Mouse (Mus musculus) telencephalon, adult 2 months (tissue): ENCODE measurements around the gene Hrh2.

ENCODE experiments used
- DNase-seq: peaks from one replicate; pipeline ENCODE4 v3.0.0-alpha.2; 2011; ENCODE audit warnings: low read depth, low spot score

Gene Hrh2

DNA sequence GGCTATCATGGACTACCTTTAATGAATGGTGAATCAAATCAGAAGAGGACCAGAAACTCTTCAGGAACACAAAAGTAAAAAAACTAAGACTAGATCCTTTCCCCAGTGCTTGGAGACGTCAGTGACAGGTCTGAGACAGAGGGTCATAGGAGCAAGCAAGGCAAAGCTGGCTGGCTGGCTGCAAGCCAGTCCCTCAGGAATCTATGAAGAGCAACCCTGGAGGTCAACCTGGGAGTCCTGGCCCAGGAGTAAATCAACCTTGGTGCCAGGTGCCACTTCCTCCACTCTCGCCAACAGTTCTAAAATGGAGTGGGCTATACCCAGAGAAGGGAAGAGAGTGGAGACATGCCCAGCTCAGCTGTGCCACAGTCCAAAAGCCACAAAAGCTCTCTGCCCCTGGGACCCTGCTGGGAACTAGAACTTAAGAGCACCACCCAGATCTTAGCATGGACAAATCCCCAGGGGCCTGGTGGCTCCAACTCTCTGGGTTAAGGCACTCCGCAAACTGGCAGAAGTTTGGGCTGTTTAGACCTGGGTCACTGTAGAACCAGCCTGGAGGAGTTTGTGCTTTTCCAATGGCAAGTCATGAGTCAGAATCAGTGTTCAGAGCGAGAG is 15.4 kb upstream of the Hrh2 start:
- DNase-seq, result no peak

- no peak for DNase-seq
These were observed 14.6 kb upstream of the Hrh2 start for GRCm38 (mm10) chr13:54177346-54177745.

GRCm38 (mm10) chr13:54178647-54179046 is 13.3 kb upstream of the Hrh2 start:
- no peak for DNase-seq

GRCm38 (mm10) chr13:54179971-54180370 is 12.0 kb upstream of the Hrh2 start:
- no peak for DNase-seq

DNA sequence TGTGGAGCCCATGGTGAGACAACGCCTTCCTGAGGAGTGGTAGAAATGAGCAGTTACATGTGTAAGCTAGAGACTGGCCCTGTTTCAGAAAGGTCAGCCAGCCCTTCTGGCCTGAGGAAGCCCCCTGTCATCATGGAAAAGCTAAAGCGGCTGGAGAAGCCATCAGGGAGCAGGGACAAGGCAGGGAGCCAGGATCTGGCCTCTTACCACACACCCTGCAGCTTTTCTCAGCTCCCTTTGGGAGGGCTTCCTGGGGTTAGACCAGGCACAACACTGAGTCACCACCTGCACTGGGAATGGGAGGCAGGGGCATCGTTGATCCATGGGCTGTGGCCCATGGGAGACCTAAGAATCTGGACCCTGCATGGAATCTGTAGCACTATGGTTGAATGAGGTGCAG is 11.5 kb upstream of the Hrh2 start:
- DNase-seq, result no peak

GRCm38 (mm10) chr13:54181318-54181717 is 10.6 kb upstream of the Hrh2 start:
- DNase-seq, result no peak

GRCm38 (mm10) chr13:54181947-54182346 is 10.0 kb upstream of the Hrh2 start:
- no peak for DNase-seq

DNA sequence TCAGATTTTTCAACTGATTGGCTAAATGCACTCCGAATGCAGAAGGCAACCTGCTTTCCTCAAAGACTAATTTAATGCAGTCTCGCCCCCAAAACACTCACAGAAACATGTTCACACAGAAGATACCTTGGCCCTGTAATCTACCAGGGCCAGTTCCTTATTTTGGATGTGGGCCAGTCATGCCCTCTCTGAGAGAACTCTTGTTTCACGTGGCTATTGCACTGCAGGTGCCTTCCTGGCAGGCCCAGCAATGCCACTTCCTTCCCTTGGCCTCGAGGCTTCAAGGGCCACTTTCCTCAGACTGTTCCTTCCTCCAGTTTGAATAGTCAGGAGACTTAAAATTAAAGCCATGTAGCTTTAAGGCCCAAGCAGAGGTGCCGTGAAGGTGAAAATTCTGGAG is 5.5 kb upstream of the Hrh2 start:
- no peak for DNase-seq

DNA sequence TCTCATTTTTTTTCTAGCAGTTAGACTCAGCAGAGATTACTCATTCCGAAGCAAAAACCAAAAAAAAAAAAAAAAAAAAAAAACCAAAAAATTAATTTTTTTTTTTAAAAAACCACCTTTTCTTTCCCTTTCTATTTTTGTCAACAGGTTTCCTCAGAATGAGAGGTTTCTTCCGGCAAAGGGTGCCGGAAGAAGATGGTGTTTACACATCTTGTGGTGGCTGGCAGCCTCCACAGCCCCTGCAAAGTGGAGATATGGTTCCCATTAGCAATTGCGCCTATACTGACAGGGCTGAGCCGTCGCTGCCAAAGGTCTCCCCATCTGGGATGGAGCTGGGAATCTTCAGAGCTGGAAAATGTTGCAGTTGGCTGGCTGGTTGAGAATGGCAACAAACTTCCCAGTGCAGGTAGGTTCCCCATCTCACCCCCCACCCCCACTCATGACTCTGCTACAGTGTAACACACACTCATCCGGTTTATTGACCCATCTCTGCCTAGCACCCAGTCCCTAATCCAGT is 3.7 kb upstream of the Hrh2 start:
- no peak for DNase-seq

GRCm38 (mm10) chr13:54189896-54190295 is 2.0 kb upstream of the Hrh2 start:
- DNase-seq, result no peak

GRCm38 (mm10) chr13:54191181-54191580 is 748 bp upstream of the Hrh2 start:
- no peak for DNase-seq

DNA sequence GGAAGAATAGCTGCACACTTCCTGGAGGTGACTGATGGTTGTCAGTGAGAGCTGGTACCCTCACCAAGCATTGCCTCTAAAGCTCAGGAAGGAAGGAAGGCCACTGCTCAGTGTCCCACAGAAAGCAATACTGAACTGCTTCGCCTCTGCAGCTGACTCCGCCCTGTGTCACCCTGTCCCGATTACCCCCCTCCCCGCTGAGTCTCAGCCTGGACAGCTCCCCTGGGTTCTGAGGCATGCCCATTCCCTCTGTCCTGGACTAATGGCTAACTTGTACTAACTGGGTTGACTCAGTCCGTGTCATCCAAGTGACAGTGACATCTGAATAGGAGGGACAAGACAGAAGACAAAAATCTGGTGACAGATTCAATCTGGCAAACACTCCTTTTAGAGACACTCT is 1.7 kb downstream of the Hrh2 start:
- DNase-seq, result no peak

- no peak for DNase-seq
These were observed 7.1 kb downstream of the Hrh2 start for GRCm38 (mm10) chr13:54199000-54199399.

DNA sequence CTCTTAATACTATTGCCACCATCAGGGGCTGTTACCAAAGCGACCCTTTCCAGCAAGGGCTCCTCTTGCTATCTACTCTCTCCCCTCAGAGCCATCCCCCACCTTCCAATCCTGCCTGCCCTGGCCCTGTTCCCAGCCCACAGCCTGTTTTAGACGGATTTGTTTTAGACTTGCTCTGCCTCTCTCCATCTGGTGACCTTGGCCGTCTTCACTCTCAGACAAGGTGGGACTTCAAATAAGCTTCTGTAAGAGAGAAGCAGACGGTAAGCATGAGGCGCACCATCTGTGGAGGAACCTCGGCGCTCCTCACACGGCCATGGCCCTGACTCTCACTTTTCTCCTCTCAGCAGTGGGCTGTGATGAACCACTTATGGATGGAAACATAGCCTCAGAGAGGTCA is 10.5 kb downstream of the Hrh2 start:
- no peak for DNase-seq

GRCm38 (mm10) chr13:54203419-54203818 is 11.5 kb downstream of the Hrh2 start:
- DNase-seq, result no peak

DNA sequence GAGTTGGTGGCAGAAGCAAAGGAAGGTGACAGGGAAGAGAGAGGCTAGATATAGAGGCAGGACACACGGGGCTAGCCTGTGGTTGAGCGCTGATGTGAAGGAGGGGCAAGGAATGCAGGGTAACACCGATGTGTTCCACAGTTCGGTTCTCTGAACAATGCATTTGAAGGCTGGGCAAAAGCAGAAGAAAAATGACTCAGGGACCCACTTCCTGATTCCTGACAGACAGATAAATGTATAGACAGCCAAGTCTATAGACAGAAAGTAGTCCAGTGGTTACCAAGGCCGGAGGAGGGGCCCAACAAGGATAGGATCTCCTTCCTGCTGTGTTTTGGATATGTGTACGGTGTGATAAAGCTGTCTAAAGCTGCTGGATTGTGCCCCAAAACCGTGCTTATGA is 13.3 kb downstream of the Hrh2 start:
- no peak for DNase-seq

DNA sequence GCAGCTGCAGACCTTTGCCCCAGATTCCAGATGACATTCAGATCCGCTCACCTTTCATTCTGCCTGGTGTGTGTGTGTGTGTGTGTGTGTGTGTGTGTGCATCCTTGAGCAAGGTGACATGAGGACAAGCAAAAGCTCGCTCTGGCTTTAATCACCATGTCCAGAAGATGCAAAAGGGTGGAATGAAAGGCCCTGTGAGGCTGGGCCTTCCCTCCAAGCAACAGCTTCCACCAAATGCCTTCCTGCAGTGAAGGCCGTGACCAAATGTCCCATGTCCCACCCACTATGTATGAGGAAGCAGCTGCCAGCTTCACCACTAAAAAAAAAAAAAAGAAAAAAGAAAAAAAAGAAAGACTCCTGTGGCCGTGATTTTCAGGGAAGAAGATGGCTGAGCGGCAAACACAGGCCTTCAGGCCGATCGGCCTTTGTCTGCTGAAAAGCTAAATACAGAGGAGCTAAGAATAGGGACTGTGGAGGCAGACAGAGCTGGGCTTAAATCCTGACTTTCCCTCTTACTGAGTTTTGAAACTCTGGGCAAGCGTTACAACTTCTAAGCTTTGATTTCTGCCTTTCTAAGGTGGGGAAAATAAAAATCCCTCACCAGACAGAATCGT is 14.3 kb downstream of the Hrh2 start:
- peak; percentile 70 for DNase-seq

DNA sequence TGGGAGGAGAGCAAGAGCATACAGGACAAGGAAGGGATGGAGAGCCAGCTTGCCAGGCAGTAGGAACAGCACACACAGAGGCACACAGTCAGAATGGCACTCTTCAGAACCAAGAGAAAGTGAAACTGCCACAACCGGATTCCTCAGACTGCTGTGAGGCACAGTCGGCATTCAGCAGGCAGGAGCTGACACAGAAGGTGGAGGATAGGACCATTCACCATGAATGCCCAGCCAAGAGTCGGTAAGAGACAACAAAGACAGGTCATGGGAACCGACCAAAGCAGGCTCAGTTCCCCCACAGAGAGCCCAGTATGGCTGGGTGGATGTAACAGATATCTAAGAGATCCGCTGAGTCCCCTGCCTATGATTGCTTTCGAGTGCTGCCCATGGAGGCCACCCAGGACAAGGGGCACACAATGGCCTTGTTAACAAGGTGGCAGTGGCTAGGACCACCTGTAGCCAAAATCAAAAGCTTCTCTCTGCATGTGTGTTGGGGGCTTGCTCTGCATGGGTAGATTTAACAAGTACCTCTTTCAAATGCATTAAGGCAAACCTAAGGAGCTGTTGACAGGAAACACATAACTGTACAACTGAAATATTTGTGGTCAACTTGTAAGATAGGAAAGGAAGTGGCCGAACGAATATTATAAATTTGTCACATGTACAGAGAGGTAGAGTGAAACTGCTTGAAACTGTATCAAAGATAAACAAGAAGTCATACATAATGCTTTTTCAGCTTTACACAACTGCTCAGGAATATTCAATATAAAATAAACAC is 17.7 kb downstream of the Hrh2 start:
- DNase-seq, result no peak

- no peak for DNase-seq
These were observed 19.9 kb downstream of the Hrh2 start for GRCm38 (mm10) chr13:54211528-54212488.

GRCm38 (mm10) chr13:54212516-54212915 is 20.6 kb downstream of the Hrh2 start:
- no peak for DNase-seq

- DNase-seq, result no peak
These were observed 23.3 kb downstream of the Hrh2 start for GRCm38 (mm10) chr13:54215266-54215665.
